Mouse (Mus musculus) yolk sac, embryonic 10.5 days (tissue): ENCODE measurements around the gene Ggct.
"Not testable (repeated sequence)": the region's sequence is repeated elsewhere in the genome, so short reads cannot be mapped to it uniquely, and the experiment has no call there.

ENCODE experiments used
- DNase-seq: peaks from one replicate; pipeline ENCODE4 v3.0.0-alpha.2; 2017; ENCODE audit warnings: low spot score

Gene Ggct

DNA sequence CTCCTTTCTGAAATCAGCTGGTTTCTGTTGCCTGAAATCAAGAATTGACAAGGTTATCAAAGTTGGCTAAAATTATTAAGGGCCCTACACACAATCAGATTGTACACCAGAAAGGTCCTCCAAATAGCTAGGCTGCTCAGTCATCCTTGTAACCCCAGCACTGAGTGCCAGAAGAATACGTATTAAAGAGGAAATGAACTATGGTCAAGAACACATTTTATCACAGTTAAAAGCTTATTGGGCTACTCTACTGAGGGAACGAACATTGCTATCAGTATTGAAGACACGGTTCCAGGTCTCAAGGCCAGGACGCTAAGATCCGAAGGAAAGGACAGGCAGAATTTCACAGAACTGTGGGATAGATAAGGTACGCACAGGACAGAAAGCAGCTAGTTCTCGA lies 609 bp downstream of the Ggct start:
- DNase-seq = no peak

DNA sequence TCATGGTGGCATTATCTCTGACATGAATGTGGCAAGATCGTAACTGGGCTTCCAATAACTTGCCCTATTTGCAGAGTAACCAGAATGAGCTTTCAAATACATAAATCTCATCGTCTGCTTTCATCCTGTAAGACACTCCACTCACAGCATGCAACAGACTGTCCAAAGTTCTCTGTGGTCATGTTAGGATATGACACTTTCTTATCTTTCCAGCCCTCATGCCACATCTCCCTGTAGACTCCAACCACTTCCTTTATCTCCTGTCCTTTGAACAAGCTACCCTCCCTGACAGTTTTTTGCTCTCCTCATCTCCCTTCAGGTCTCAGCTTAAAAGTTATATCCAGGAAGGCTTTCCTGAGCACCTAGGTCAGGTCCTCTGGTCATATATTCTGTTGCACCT lies 1.6 kb downstream of the Ggct start:
- DNase-seq = no peak

GRCm38 (mm10) chr6:54988141-54988540 lies 4.6 kb downstream of the Ggct start:
- no peak for DNase-seq

- no peak for DNase-seq
These were observed 8.7 kb downstream of the Ggct start for GRCm38 (mm10) chr6:54984096-54984495.

DNA sequence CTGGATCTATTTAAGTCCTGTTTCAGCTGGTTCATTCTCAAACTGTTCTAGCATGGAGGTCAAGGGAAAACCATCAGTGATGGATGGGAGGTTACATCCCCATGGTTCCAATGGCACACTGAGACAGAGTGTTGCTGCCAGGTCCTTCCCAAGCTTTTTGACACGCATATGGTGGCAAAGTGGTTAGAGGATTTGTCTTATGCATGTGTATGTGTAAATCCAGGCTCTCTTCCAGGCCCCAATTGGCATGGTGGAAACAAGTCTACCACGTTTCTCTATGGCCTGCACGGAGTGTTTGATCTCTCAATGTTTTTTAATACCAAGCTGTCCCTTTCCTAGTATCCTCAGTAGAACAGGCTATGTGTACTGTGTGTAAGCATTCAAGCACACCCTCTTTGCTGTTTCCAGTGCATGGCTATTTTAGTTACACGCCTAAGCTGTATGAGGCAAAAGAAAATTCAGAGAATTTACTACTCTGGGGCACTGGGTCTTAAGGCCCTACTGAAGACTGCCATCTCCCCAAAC lies 9.2 kb downstream of the Ggct start:
- DNase-seq = no peak

DNA sequence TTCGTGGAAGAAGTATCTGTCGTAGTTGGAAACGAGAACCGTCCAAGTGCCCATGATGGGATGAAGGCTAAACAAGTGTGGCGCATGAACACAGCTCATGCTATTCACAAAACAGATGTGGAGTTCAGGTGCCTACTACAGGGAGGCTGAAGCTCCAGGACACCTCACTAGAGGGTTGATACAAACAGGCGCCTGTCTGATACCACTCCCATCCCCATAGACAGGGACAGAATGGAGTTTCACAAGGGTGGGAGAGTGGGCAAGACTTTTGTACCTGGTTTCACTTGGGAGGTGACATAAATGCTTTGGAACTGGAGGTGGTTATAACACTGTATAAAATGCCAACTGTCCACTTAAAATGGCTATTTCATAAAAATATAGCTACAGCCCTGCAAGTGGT lies 13.3 kb downstream of the Ggct start:
- no peak for DNase-seq

DNA sequence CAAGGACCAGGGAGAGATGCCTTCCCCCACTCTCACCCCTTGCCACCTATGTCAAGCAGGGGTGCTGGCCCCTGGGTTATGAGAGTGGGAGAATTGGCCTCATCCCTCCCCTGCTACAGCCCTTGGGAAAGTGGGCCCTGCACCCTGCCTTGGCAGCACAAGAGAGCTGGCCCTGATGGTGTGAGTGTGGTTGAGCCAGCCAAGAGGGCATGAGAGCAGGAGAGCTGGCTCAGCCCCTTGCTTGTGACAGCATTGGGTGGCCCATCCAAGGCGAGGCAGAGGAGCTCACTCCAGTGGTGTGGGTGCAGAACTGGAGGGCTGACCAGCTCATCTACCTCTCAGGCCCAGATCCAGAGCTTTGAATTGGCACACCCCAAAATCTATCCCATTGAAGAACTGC lies 17.1 kb downstream of the Ggct start:
- no peak for DNase-seq

DNA sequence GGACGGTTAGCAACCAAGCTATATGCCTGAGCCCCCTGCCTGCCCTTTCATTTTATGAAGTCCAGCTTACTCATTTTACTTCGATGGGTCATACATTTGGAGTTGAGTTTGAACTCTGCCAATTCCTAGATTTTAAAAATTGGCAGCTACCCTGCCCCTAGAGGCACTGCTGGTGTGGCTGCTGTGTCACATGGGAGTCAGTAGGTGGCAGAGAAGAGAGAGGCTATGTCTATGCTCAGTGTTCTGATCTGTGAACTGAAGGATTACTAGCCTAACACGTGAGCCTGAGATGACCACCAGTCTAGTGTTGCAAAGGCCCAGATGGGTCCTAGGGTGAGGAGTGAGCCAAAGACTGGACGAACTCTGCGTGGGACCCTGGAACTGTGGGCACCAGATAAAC lies 18.2 kb downstream of the Ggct start:
- no peak for DNase-seq

GRCm38 (mm10) chr6:54972929-54973211 lies 19.9 kb downstream of the Ggct start:
- no peak for DNase-seq

- peak; percentile 74 for DNase-seq
These were observed 20.4 kb downstream of the Ggct start, which contains the start of gene Nod1 for GRCm38 (mm10) chr6:54972111-54972928. Nod1 (minus strand) TSS chr6:54972612.

DNA sequence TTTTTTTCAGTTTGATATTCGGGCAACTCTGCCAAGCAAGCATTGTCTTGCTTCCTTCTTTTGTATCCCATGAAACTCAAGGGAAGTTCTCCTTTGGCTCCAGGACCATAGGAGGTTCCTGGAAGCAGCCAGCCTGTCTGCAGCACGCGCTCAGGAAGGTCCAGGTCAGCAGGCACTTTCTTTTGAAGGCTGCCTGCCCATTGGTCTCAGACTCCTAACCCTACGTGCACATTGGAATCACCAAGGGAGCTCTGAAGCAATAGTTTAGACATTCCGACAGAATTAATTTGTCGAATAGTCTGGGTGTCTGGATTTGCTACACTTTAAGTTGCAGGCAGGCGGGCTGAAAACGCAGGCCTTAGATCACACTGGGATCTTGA lies 21.0 kb downstream of the Ggct start:
- peak; percentile 12 for DNase-seq

- DNase-seq = no peak
These were observed 22.2 kb downstream of the Ggct start for GRCm38 (mm10) chr6:54970506-54970905.

- no peak for DNase-seq
These were observed 22.9 kb downstream of the Ggct start for GRCm38 (mm10) chr6:54969801-54970200.

DNA sequence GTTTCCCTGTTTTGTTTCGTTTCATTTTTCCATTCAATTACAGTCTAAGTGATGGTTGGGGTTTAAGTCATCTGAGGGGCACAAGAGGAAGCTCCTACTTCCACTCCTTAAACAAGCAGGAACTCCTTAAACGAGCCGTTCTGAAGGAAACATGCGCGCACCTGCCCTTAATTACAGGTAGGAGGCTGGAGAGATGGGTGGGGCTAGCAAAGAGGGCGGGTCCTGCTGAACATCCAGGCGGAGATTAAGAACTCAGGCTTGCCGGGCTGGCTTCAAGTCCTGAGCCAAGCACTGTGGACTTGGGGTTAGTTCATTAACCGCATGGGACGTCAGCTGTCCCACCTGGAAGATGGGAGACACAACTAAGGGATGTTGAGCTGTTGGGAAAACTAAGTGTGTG lies 25.2 kb downstream of the Ggct start:
- DNase-seq = no peak

DNA sequence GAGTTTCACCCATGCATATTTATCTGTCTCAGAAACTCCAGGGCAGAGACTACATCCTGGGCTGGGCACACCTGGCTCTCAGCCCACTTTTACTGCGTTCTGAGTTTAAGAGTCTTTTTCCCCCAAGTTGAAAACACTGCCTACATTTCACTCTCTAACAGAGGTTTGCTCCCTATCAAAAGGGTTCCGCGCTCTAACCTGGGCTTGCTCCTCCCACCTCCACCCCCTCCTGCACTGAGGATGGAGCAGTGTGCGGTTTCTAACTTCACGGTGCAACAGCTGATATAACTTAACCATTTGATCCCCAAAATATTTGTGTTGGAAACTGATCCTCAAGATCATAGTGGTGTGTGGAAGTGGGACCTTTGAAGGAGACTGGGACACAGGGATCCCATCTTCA lies 27.5 kb downstream of the Ggct start:
- no peak for DNase-seq

DNA sequence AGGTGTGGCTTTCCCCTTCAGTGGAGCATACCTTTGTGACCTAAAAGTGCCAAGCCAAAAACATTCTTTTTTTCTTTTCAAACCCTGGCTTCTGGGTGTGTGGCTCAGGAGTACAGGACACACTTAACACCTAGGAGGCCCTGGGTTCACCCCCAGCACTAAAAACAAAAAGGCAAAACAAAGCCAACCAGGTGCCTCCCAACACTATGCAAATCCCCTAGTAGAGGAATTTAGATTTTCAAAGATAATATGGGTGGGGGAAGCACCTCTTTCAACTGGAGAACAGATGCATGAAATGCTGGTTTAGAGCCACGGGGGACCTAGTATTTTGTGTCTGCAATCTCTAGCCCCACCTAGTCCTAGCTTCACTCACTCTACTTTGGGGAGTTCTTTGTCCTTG lies 28.0 kb downstream of the Ggct start:
- DNase-seq = no peak

GRCm38 (mm10) chr6:54963599-54963998 lies 29.2 kb downstream of the Ggct start:
- DNase-seq = no peak

DNA sequence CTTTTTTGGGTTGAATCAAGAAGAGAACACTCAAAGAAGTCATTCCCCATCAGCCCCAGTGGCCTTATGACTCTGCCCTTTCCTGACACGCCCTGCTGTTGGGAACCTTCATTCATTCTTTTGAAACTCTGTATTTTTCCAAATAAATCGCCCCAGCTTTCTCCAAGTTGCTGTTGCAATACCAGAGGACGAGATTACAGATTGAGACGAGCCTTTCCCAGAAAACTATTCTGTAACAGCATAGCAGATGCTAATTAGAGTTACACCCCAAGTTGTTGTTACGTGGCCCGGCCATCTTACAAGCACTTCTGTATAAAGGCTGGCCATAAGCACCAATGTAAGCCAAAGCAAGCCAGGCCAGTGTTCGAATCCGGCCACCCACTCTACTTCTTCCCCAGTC lies 35.1 kb downstream of the Ggct start:
- no peak for DNase-seq

DNA sequence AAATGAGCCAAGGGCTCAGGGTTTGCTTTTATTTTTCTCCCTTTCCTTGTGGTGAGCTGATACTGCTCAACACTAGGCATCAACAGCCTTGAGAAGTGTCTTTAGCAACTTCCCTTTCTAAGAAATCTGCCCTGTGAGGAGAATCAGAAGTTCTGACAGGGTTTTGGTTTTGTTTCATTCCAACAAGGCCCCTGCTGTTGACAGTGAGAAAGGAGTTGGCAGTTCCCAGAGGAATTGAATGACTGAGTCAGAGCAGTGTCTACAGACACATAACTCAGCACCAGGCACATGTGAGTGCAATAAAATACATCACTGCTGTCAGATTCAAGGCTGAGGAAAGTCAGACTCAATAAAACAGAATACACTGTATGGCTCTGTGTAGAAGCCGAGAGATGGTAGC lies 36.3 kb downstream of the Ggct start:
- DNase-seq = no peak

GRCm38 (mm10) chr6:54955949-54956348 lies 36.8 kb downstream of the Ggct start:
- DNase-seq = no peak

DNA sequence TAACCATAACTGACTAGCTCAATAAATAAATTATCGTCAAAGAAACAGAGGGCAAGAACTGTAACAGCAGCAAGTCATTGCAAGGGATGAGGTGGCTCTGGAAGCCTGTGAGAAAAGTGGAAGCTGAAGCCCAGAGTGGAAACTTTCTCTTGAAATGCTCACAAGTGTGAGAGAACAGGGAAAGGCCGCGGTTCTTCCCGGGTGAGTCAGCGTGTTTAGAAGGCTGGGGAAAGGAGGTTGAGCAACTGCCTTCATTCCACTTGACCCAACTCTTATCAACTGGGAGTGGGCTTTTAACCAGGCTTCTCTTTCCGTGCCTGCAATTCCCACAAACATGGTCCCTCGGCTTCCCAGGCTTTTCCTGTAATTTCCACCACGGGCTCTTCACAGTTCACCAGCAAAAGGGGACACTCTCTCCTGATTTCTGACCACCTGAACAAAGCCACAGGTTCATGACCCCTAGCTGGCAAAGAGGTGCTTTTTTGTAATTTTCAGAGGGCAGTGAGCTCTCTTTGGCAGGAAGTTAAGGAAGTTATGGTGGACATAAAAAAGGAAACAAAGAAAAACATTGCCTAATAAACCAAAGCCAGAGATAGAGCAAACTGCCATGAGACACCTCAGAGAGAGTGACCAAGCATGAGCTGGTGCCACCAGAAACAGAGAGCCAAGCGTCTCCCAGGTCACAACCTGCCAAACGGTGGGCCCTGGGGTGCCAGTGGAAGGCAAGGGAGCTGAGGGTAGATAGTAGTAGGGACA lies 37.9 kb downstream of the Ggct start:
- DNase-seq = no peak

GRCm38 (mm10) chr6:54953399-54953798 lies 39.4 kb downstream of the Ggct start:
- not testable (repeated sequence) for DNase-seq

DNA sequence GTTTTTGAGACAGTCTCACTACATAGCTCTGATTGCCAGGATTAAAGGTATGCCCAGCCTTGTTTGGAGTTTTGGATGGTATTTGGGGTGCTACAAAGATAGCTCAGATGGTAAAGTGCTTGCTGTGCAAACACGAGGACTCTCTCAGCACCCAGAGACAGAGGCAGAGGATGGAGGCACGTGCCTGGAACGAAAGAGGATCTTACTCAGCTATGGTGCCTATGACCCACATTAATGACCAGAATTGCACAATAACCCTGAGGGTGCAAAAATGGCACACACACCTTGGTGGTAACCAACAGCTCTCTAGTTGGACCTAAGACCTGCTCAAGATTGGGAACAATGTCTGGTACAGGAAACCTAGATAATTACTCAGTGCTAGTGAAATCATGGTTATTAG lies 40.2 kb downstream of the Ggct start:
- DNase-seq = no peak

GRCm38 (mm10) chr6:54948682-54949081 lies 44.1 kb downstream of the Ggct start:
- no peak for DNase-seq
